Mouse (Mus musculus) embryonic facial prominence, embryonic 15.5 days (tissue): ENCODE measurements around the gene Taf3. TPM values are rescaled to one million over a fixed set of nuclear protein-coding genes. Genes with fewer than 3 reads are reported as not detected.

Experiments used
- ATAC-seq: fragments of 200-750 bp; cut with Nextera tagmentation; 2 replicates; pipeline ENCODE4 v1.8.0; 2017; ENCODE audit warnings: low read depth, moderate TSS enrichment; ENCODE audit not compliant: insufficient number of reproducible peaks, low FRiP score, low TSS enrichment
- H3K27ac ChIP-seq: fragments of 300-500 bp; sonication (generic); replicated peaks from 2 replicates; pipeline ENCODE4 v1.5.1; 2015; ENCODE audit warnings: mild to moderate bottlenecking, inconsistent platforms
- H3K27me3 ChIP-seq: fragments of 300-500 bp; sonication (generic); 2 replicates; pipeline ENCODE4 v1.6.1; 2015; ENCODE audit warnings: inconsistent platforms
- H3K36me3 ChIP-seq: fragments of 300-500 bp; sonication (generic); 2 replicates; pipeline ENCODE4 v1.6.1; 2015; ENCODE audit warnings: mild to moderate bottlenecking, inconsistent platforms
- H3K4me1 ChIP-seq: fragments of 300-500 bp; sonication (generic); 2 replicates; pipeline ENCODE4 v1.6.1; 2015; ENCODE audit warnings: inconsistent platforms
- H3K4me2 ChIP-seq: fragments of 300-500 bp; sonication (generic); replicated peaks from 2 replicates; pipeline ENCODE4 v1.6.1; 2015; ENCODE audit warnings: mild to moderate bottlenecking, inconsistent platforms
- H3K4me3 ChIP-seq: fragments of 300-500 bp; sonication (generic); replicated peaks from 2 replicates; pipeline ENCODE4 v1.5.1; 2015; ENCODE audit warnings: mild to moderate bottlenecking, inconsistent platforms
- H3K9ac ChIP-seq: fragments of 300-500 bp; sonication (generic); 2 replicates; pipeline ENCODE4 v1.6.1; 2015; ENCODE audit warnings: inconsistent platforms
- H3K9me3 ChIP-seq: fragments of 300-500 bp; sonication (generic); replicated peaks from 2 replicates; pipeline ENCODE4 v1.6.1; 2016; ENCODE audit warnings: inconsistent platforms
- WGBS: fragments of 180-500 bp; shearing (Covaris S2); methylation state at CpG from one replicate; pipeline ENCODE4 v1.1.7; 2015; 5-methylcytosine and 5-hydroxymethylcytosine counted together
- polyA plus RNA-seq: library from polyadenylated mRNA; unstranded; fragments of >200 nt; fragmentation: Nextera tagmentation; extraction: Ambion mirVana; gene quantifications from 2 replicates; pipeline ENCODE4 v1.2.1, GENCODE M21; 2015

Taf3 gene
- polyA plus RNA-seq, 1 experiment from 2014 or later: 13.0 TPM

DNA sequence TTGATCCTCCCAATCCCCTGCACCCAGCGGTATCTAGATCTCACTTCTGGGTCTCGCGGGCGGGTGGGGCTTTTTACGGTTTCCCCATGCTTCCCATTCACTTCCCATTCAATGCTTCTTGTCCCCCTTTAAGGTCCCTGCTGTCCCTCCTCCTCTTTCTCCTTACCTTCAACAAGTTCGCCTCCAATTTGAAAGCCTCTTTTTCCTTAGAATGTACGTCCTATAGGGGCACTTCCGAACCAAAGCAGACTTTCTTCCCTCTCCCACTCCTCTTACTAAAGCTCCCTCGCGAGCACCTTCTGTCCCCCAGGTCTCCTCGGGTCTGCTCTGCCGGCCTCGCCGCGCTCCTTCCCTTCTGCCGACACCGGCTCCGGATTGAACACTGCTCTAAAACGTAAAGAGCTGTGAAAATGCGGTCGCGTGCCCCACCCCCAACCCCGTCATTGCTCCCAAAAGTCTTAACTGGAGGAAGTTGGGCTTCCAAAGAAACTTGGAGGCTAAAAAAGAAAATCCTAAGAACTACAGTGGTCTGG lies 158.7 kb downstream of the Taf3 start, which contains the start of gene Gata3:
Gene Gata3 (minus strand): TSS at position 384 of the 533 bp plus-strand sequence.
- Histone ChIP-seq H3K9ac (no peak within 1 kb of the TSS), H3K36me3 (no peaks in the 10 kb centered on the region), H3K4me3 (peak within 1 kb of the TSS; percentile 28), H3K4me1 (peaks cover 11% of the 10 kb centered on the region), H3K9me3 (no peaks in the 10 kb centered on the region), H3K27ac (no peak within 1 kb of the TSS), H3K4me2 (peak within 1 kb of the TSS; percentile 47), H3K27me3 (peaks cover 89% of the 10 kb centered on the region)
- no peak for ATAC-seq
- under 1% methylated on average over 23 of the region's 23 CpGs for WGBS

DNA sequence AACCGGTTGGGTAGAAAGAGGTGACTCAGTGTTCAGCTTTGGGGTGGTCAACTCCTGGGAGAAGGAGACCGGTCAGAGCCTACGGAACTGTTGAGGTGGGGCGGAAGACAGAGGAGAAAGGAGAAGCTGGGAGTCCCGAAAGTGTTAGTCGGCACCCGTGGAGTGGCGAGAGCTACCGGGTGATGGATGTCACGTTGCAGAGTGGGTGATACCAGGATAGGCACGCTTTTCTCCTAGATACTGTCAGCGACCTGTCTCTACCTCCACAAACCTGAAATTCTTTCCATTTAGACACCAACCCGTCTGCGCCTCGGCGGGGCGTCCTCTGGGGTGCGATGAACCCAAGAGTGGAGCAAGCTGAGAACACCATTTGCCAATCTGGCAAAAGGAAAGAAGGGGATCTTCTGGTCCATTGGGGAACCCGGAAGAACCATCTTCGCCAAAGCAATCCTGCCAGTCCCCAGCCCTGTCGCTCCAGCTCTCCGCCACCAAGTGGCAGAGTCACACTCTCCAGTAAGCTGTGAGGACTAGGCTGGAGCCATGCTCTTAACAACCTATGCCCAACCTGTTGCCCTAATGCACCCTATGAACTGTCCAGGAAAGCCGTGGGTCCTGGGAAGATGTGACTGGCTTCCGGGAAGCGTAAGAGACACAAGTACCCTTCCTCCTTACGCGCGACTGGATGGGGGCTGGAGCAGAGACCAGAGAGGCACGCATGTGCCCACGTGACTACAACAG lies 159.3 kb downstream of the Taf3 start, which contains the start of gene 9230102O04Rik:
Gene 9230102O04Rik (minus strand): TSS at position 628 of the 738 bp plus-strand sequence.
- WGBS: under 1% methylated on average over 30 of the region's 30 CpGs
- Histone ChIP-seq H3K36me3 (no peaks in the 10 kb centered on the region), H3K27ac (no peak within 1 kb of the TSS), H3K9ac (no peak within 1 kb of the TSS), H3K4me2 (peak within 1 kb of the TSS; percentile 47), H3K27me3 (peaks cover 89% of the 10 kb centered on the region), H3K9me3 (no peaks in the 10 kb centered on the region), H3K4me3 (peak within 1 kb of the TSS; percentile 28), H3K4me1 (peaks cover 16% of the 10 kb centered on the region)
- no peak for ATAC-seq

DNA sequence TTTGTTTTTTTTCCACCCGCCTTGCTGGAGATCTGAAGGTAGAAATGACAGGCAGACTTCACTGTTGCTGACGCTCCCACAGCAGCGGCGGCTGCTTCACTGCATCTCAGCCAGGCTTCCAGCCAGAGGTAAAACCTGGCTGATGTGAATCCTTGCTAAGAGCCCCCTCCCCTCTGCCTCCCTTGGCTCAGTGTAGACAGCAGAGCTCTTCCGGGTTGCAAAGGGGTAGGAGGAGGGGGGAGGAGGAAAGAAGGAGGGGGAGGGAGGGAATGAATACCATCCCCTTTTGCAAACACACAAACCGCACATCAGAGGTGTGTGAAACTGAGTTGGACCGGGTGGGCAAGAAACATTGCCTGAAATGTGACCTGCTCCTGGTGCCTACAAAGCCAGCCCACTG lies 160.8 kb downstream of the Taf3 start:
- Histone ChIP-seq H3K9me3 (no peaks in the 10 kb centered on the region), H3K27ac (no peak overlapping the region), H3K9ac (no peak overlapping the region), H3K4me1 (peaks cover 30% of the 10 kb centered on the region), H3K4me3 (no peak overlapping the region), H3K36me3 (no peaks in the 10 kb centered on the region), H3K27me3 (peaks cover 87% of the 10 kb centered on the region), H3K4me2 (no peak overlapping the region)
- ATAC-seq: no peak
- WGBS: 2% methylated on average over 7 of the region's 7 CpGs

DNA sequence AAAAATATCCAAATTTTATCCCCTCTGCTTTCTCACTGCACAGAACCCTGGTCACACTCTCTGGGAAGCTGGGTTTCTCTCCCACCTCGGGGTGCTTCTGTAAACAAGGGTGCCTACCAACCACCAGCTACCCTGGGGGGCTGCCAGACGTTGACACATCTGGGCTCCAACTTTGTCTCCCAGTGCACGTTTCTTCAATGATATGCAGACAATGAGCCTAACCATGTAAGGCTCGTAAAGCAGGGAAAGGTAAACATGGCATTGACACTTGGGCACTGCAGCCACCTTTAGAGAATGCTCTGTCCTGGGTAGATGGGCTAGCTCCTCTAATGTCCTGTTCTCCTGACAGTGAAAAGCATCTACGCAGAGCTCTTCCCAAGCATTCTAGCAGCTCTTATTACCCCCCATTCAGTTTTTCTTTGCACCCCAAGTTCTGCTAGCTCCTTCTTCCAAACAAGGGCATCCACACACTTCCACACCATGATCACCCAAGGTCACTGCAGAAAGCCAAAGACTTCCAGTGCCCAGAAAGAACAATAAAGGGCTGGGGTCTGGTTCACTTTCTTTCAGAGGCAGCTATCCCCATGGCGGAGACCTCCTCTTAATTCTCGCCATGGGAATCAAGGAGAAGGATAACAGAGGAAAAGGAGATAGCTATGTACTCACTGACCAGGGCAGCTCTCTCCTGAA lies 161.3 kb downstream of the Taf3 start:
- H3K4me1 ChIP-seq: peaks cover 36% of the 10 kb centered on the region
- H3K36me3 ChIP-seq: no peaks in the 10 kb centered on the region
- H3K27me3 ChIP-seq: peaks cover 87% of the 10 kb centered on the region
- H3K4me3 ChIP-seq: no peak overlapping the region
- H3K27ac ChIP-seq: no peak overlapping the region
- WGBS: 7% methylated on average over 7 of the region's 7 CpGs
- no peaks in the 10 kb centered on the region for H3K9me3 ChIP-seq
- ATAC-seq: no peak
- no peak overlapping the region for H3K4me2 ChIP-seq
- H3K9ac ChIP-seq: no peak overlapping the region

DNA sequence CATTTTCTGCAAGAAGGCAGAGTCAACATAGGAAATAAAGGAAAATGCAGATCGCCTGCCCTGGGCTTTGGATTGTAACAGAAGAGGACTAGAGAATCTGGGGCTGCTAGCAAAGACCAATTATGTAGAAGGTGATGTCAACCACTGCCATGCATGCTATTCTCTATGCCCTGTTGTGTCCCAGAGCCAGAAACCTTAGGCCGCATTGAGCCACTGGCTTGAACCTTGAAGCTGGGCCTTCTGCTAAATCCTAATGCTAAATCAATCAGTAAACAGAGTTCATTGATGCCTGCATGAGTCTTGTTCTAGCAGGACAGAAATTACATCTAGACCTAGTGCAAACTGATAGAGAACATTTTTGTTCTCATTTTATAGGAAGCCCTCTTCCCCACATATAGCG lies 162.4 kb downstream of the Taf3 start:
- 18% methylated on average over 3 of the region's 3 CpGs for WGBS
- no peak for ATAC-seq
- H3K4me2 ChIP-seq: no peak overlapping the region
- H3K27me3 ChIP-seq: peaks cover 91% of the 10 kb centered on the region
- no peak overlapping the region for H3K27ac ChIP-seq
- no peak overlapping the region for H3K9ac ChIP-seq
- peaks cover 46% of the 10 kb centered on the region for H3K4me1 ChIP-seq
- no peaks in the 10 kb centered on the region for H3K36me3 ChIP-seq
- no peak overlapping the region for H3K4me3 ChIP-seq
- no peaks in the 10 kb centered on the region for H3K9me3 ChIP-seq

DNA sequence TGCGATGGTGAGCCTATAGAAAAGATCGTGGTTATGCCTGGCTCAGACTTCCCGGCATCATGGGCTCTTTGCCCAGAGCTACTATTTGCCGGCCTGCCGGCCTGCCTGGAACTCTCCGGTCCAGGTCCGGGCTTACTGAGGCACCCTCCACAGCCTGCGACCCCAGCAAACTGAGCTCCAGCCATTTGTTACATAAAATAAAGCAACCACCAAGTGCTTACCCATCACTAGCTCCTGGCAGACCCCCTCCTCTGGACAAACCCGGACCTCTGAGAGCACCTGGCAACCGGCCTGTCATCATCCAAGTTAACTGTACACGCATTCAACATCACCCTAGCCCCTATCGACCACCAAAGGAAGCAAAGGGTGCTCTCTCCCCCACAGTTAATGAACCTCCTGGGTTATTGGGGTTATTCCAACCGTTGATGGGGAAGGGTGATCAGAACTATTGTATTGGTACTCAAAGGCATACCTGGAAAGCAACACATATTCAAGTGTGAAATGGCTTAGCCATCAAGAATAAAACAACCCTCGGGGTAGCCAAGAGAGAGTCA lies 163.1 kb downstream of the Taf3 start:
- H3K9ac ChIP-seq: no peak overlapping the region
- H3K9me3 ChIP-seq: no peaks in the 10 kb centered on the region
- H3K4me2 ChIP-seq: no peak overlapping the region
- no peaks in the 10 kb centered on the region for H3K36me3 ChIP-seq
- H3K27ac ChIP-seq: no peak overlapping the region
- ATAC-seq: no peak
- no peak overlapping the region for H3K4me3 ChIP-seq
- peaks cover 91% of the 10 kb centered on the region for H3K27me3 ChIP-seq
- H3K4me1 ChIP-seq: peaks cover 50% of the 10 kb centered on the region
- 21% methylated on average over 14 of the region's 14 CpGs for WGBS

DNA sequence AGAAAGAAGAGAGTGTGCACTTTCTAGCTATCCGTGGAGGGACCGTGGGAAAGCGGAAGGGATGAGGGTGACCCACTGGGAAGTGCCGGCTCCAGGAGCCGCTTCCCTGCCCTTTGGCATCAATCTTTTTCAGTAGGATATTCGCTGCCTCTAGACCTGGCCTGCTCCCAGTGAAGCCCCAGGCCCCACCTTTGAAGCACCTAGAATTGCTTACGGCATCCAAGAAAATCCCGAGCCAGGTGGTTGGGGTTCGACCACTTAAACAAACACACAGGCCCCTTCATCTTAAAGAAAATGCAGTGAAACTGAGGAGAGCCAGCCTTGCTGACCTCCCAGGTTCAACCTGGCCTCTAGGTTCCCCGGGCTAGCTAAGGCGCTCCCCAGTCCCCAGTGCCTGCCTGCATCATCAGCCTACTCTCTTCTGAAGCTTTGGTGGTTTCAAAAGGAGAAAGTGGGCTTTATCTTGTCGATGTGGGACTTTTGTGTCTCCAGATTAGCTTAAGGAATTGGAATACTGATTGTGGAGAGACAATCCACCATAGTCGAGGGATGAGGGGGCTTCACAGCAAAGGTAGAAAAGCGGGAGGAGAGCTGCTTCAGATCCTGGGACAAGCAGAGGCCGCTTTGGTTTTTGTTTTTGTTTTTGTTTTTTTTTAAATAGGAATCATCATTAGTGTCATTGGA lies 163.7 kb downstream of the Taf3 start:
- Histone ChIP-seq H3K36me3 (no peaks in the 10 kb centered on the region), H3K9ac (no peak overlapping the region), H3K4me2 (peak overlapping the region; percentile 92; the same call in 1 of the 2 replicates), H3K9me3 (no peaks in the 10 kb centered on the region), H3K4me1 (peaks cover 50% of the 10 kb centered on the region), H3K4me3 (peak overlapping the region; percentile 39), H3K27ac (no peak overlapping the region), H3K27me3 (peaks cover 90% of the 10 kb centered on the region)
- no peak for ATAC-seq
- 15% methylated on average over 15 of the region's 15 CpGs for WGBS

DNA sequence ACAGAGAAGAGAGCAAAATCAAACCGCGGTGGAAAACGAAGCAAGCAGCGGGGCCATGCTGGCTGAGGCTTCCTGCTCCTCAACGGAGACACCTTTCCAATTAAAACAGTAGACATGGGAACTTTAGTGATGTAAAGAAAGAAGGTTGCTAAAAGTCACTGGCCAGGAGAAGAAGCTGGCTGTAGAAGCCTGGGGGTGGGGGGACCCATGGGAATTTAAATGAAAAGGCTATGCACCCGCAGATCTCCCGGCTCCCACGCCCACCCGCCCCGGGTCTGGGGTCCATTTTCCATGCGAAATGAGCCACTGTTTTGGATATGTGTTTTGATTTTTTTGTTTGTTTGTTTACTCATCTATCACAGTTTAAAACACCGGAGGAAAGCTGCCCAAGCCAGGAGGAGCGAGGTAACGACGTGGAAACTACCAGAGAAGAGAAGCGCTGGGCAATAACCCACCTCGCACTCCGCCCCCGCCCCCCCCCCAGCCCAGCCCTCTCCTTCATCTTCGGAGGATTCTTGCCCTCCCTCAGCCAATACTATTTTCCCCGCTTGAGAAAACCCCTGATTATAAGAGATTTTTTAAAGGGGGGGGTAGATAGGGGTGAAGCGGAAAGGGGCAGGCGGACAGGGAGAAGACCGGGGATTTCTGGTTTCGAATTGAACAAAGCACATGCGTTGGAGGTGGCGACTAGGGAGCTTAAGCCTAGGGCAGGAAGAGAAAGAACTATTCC lies 164.4 kb downstream of the Taf3 start:
- WGBS: 3% methylated on average over 27 of the region's 27 CpGs
- H3K4me2 ChIP-seq: peak overlapping the region; percentile 92
- H3K27ac ChIP-seq: no peak overlapping the region
- no peak overlapping the region for H3K9ac ChIP-seq
- peaks cover 49% of the 10 kb centered on the region for H3K4me1 ChIP-seq
- H3K36me3 ChIP-seq: no peaks in the 10 kb centered on the region
- ATAC-seq: no peak
- peak overlapping the region; percentile 39 for H3K4me3 ChIP-seq
- peaks cover 83% of the 10 kb centered on the region for H3K27me3 ChIP-seq
- H3K9me3 ChIP-seq: no peaks in the 10 kb centered on the region

DNA sequence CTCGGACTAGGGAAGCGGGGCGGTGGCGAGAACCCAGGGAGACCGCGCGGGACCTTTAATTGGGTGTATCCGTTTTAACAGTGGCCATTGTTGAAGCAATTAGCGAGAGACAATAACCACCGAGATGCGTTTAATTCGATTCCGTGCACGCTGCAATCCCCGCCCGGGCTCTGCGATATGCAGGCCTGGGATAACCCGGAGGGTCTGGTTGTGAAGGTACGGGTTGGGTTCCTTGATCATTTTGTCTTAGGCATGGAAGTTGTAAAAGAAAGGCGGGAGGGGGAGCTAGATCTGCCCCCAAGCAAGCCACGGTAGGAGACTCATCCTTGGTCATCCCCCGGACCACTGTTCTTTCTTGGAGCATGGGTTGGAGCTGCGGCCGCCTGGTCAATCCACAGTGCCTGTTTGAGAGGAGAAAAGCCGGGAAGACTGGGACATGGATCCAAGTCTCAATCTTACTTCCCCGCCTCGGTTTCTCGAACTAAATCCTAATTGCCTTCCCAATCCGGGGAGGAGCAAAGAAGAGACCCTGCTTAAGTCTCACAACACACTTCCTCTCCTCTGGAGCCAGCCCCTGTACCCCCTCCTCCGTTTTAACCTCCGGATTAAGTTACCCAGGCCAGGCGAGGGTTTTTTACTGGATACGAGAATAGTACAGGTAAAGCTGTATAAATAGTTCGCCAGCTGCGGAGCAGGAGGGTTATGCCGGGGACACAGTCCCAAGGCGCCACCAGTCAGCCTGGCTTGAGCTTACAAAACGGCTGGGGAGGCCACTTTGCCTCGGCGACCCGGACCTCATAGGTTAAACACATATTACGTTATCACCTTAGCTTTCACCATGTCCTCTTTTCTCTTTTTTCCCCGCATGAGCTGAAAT lies 165.2 kb downstream of the Taf3 start:
- H3K9ac ChIP-seq: no peak overlapping the region
- no peak for ATAC-seq
- peaks cover 81% of the 10 kb centered on the region for H3K27me3 ChIP-seq
- no peaks in the 10 kb centered on the region for H3K36me3 ChIP-seq
- H3K9me3 ChIP-seq: no peaks in the 10 kb centered on the region
- no peak overlapping the region for H3K27ac ChIP-seq
- peak overlapping the region; percentile 39 for H3K4me3 ChIP-seq
- peak overlapping the region; percentile 92 for H3K4me2 ChIP-seq
- WGBS: 2% methylated on average over 43 of the region's 43 CpGs
- H3K4me1 ChIP-seq: peaks cover 55% of the 10 kb centered on the region
